Mouse (Mus musculus) heart, postnatal 14 days (tissue): ENCODE measurements around the gene Mus81. TPM values are rescaled to one million over a fixed set of nuclear protein-coding genes. Genes with fewer than 3 reads are reported as not detected.

Experiments used
- DNase-seq, 2 experiments: peaks; one replicate each; pipeline ENCODE4 v3.0.0; 2021 to 2022
- intact Hi-C: fragments of 180-260 bp; cut with DNase I; formaldehyde crosslinking; loops from one replicate; pipeline ENCODE4 v1.15.1; 2025
- long read RNA-seq, 2 experiments: library from polyadenylated mRNA; stranded (forward); transcript quantifications; one replicate each; pipeline ENCODE4 v2.0.0; 2021
- total RNA-seq, 2 experiments: library from RNA; stranded (reverse); gene quantifications; 2 replicates each; pipeline ENCODE4 v1.2.3; 2021

Mus81 gene
- 10 to 100 TPM; 22.2 to 24.9 TPM for total RNA-seq
- long read RNA-seq, experiment 1, transcript Mus81-202 (16 exons, 2,067 nt): major isoform, 28 of 36 reads
- long read RNA-seq, experiment 1, partial matches to known transcripts: 1 of 36 reads
- long read RNA-seq, experiment 1, other reads (novel, unspliced or antisense): 7 of 36 reads
- long read RNA-seq, experiment 2, transcript Mus81-202 (16 exons, 2,067 nt): major isoform, 24 of 32 reads
- long read RNA-seq, experiment 2, partial matches to known transcripts: 0 of 32 reads
- long read RNA-seq, experiment 2, other reads (novel, unspliced or antisense): 6 of 32 reads

- intact Hi-C loops: loop anchor here (2.0 kb wide), 2 partner anchors 25 to 53 kb away; no protein-coding TSS in a partner anchor
Measured at GRCm38 (mm10) chr19:5487768-5488550, at the start of gene Mus81. Mus81 (minus strand) TSS chr19:5488402.

GRCm38 (mm10) chr19:5532520-5532919 lies 44.3 kb upstream of the Mus81 start:
- intact Hi-C loops: no loop called here
- no peak for DNase-seq

More at GRCm38 (mm10) chr19:5487768-5488550, at the start of gene Mus81:
- DNase-seq: peak; percentile 96 to 97

GRCm38 (mm10) chr19:5530138-5530524 lies 41.9 kb upstream of the Mus81 start:
- DNase-seq: no peak
- intact Hi-C loops: no loop called here

- DNase-seq: peak; percentile 97 to 99
- intact Hi-C loops: loop anchor here (1.0 to 10.0 kb wide), 3 partner anchors 39 to 355 kb away; partner anchors contain the start of gene Ap5b1
Measured at GRCm38 (mm10) chr19:5529325-5530137, 41.3 kb upstream of the Mus81 start.

GRCm38 (mm10) chr19:5525204-5525603 lies 37.0 kb upstream of the Mus81 start:
- intact Hi-C loops: loop anchor here (10.0 kb wide), 1 partner anchor 360 kb away; no protein-coding TSS in a partner anchor

GRCm38 (mm10) chr19:5518721-5519120 lies 30.5 kb upstream of the Mus81 start:
- no peak for DNase-seq
- intact Hi-C loops: no loop called here

More at GRCm38 (mm10) chr19:5525204-5525603, 37.0 kb upstream of the Mus81 start:
- no peak for DNase-seq

- intact Hi-C loops: no loop called here
Measured at GRCm38 (mm10) chr19:5516906-5517505, 28.8 kb upstream of the Mus81 start.

GRCm38 (mm10) chr19:5515840-5516777 lies 27.9 kb upstream of the Mus81 start:
- intact Hi-C loops: no loop called here

More at GRCm38 (mm10) chr19:5516906-5517505, 28.8 kb upstream of the Mus81 start:
- DNase-seq: no peak

GRCm38 (mm10) chr19:5513005-5513349 lies 24.8 kb upstream of the Mus81 start:
- intact Hi-C loops: no loop called here
- DNase-seq: no peak

More at GRCm38 (mm10) chr19:5515840-5516777, 27.9 kb upstream of the Mus81 start:
- DNase-seq: no peak

- DNase-seq: peak in 1 of 2 experiments; percentile 16
- intact Hi-C loops: no loop called here
Measured at GRCm38 (mm10) chr19:5512091-5513004, 24.1 kb upstream of the Mus81 start.

GRCm38 (mm10) chr19:5511074-5511632 lies 23.0 kb upstream of the Mus81 start:
- no peak for DNase-seq
- intact Hi-C loops: loop anchor here (2.0 kb wide), 1 partner anchor 18 kb away; no protein-coding TSS in a partner anchor

- peak; percentile 96 for DNase-seq
- intact Hi-C loops: loop anchor here (2.0 kb wide), 1 partner anchor 18 kb away; no protein-coding TSS in a partner anchor
Measured at GRCm38 (mm10) chr19:5510031-5511026, 22.1 kb upstream of the Mus81 start, which contains the start of gene Snx32. Snx32 (minus strand) TSS chr19:5510538.

GRCm38 (mm10) chr19:5503687-5504086 lies 15.5 kb upstream of the Mus81 start, which contains the start of gene 1700020D05Rik:
1700020D05Rik (minus strand) TSS chr19:5503787.
- no peak for DNase-seq
- intact Hi-C loops: no loop called here

- DNase-seq: no peak
- intact Hi-C loops: no loop called here
Measured at GRCm38 (mm10) chr19:5500330-5500875, 12.2 kb upstream of the Mus81 start.

- DNase-seq: no peak
- intact Hi-C loops: loop anchor here (10.0 kb wide), 1 partner anchor 849 kb away; the partner anchor contains the start of gene Map4k2
Measured at GRCm38 (mm10) chr19:5496052-5496370, 7.8 kb upstream of the Mus81 start.
